Mouse (Mus musculus) heart, postnatal 0 days (tissue): ENCODE data around the gene Fut4. TPM values are rescaled to one million over a fixed set of nuclear protein-coding genes. Genes with fewer than 3 reads are reported as not detected.
A peak's percentile ranks its signal among the peaks of the same experiment; 100 is the strongest.

Experiments used
- ATAC-seq: fragments of 200-750 bp; cut with Nextera tagmentation; 2 replicates; pipeline ENCODE4 v1.8.0; 2017; ENCODE audit warnings: low read depth, moderate number of reproducible peaks, moderate library complexity; ENCODE audit not compliant: insufficient read depth
- DNase-seq: peaks from one replicate; pipeline ENCODE4 v3.0.0-alpha.2; 2016; ENCODE audit warnings: low spot score
- H3K27ac ChIP-seq: fragments of 300-500 bp; sonication (generic); 2 replicates; pipeline ENCODE4 v1.5.1; 2014; ENCODE audit warnings: low read depth, mild to moderate bottlenecking
- H3K27me3 ChIP-seq: fragments of 300-500 bp; sonication (generic); 2 replicates; pipeline ENCODE4 v1.6.1; 2014; ENCODE audit warnings: low read length, mixed read lengths; ENCODE audit not compliant: control insufficient read depth, insufficient read depth
- H3K36me3 ChIP-seq: fragments of 300-500 bp; sonication (generic); replicated peaks from 2 replicates; pipeline ENCODE4 v1.6.1; 2014; ENCODE audit warnings: low read length, mixed read lengths; ENCODE audit not compliant: control insufficient read depth, insufficient read depth
- H3K4me1 ChIP-seq: fragments of 300-500 bp; sonication (generic); 2 replicates; pipeline ENCODE4 v1.6.1; 2014; ENCODE audit warnings: antibody characterized with exemption; ENCODE audit not compliant: control insufficient read depth, insufficient read depth
- H3K4me2 ChIP-seq: fragments of 300-500 bp; sonication (generic); 2 replicates; pipeline ENCODE4 v1.6.1; 2014; ENCODE audit warnings: low read depth, mild to moderate bottlenecking, low read length, moderate library complexity
- H3K4me3 ChIP-seq: fragments of 300-500 bp; sonication (generic); 2 replicates; pipeline ENCODE4 v1.5.1; 2014; ENCODE audit warnings: low read depth, low read length
- H3K9ac ChIP-seq: fragments of 300-500 bp; sonication (generic); replicated peaks from 2 replicates; pipeline ENCODE4 v1.6.1; 2014; ENCODE audit warnings: low read depth, low read length, mixed read lengths
- H3K9me3 ChIP-seq: fragments of 300-500 bp; sonication (generic); replicated peaks from 2 replicates; pipeline ENCODE4 v1.6.1; 2016; ENCODE audit warnings: low read length; ENCODE audit not compliant: control insufficient read depth
- CTCF ChIP-seq: IDR thresholded peaks from 2 replicates; pipeline ENCODE4 v1.5.1; 2016; ENCODE audit warnings: antibody characterized with exemption, control low read depth, low read depth
- EP300 ChIP-seq: IDR thresholded peaks from 2 replicates; pipeline ENCODE4 v1.6.1; 2016; ENCODE audit warnings: antibody characterized with exemption, low read depth
- WGBS: fragments of 180-500 bp; shearing (Covaris S2); extraction: QIAGEN DNeasy Blood & Tissue Kit; methylation state at CpG from one replicate; pipeline ENCODE4 v1.1.7; 2014; 5-methylcytosine and 5-hydroxymethylcytosine counted together
- polyA plus RNA-seq: library from polyadenylated mRNA; unstranded; fragments of >200 nt; fragmentation: Nextera tagmentation; extraction: Ambion mirVana; gene quantifications from 2 replicates; pipeline ENCODE4 v1.2.1, GENCODE M21; 2015
- total RNA-seq: library from RNA; depleted of rRNA; stranded (reverse); fragments of >200 nt; gene quantifications from 2 replicates; pipeline ENCODE4 v1.2.3, GENCODE M21; 2014; ENCODE audit warnings: low replicate concordance

Fut4 gene
- total and polyA plus RNA-seq, 2 experiments from 2014 or later, result 0.27 TPM; not detected in 1

DNA sequence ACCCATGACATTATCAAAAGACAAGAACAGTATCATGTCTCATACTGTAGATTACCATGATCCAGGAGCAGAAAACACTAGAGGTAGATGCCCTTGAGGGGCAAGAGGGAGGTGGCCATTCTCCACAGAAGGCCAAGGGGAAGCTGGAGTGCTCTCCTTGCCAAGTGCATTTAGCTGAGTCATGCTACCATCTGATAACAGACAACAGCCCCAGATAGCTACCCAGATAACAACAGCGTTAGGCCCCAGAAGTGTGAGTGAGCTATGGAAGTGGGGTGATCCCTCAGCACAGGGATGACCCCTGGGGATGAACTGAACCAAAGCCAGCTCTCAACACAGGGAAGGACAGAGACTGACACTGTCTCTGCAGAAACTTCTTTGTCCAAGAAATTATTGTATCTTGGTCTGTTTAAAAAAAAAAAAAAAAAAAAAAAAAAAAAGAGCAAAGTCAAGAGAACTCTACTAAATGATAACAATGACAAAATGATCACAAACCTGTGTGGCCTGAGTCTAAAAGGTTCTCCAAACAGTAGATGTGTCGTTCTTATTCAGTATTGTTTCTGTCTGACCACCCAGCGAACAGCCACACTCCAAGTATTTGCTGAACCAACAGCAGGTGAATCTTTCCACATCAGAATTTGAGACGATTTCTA is 12.6 kb downstream of the Fut4 start:
- Histone ChIP-seq H3K9me3 (no peaks in the 10 kb centered on the region), H3K9ac (no peak overlapping the region), H3K36me3 (no peaks in the 10 kb centered on the region), H3K4me1 (no peaks in the 10 kb centered on the region), H3K4me2 (no peak overlapping the region), H3K4me3 (no peak overlapping the region), H3K27ac (no peak overlapping the region), H3K27me3 (0 out of 2 replicates have a peak, but pooled peaks cover 2% of the 10 kb centered on the region)
- TF ChIP-seq EP300 (no peak), CTCF (no peak)
- WGBS, result 69% methylated on average over 4 of the region's 4 CpGs
- DNase-seq (no peak), ATAC-seq (no peak)

DNA sequence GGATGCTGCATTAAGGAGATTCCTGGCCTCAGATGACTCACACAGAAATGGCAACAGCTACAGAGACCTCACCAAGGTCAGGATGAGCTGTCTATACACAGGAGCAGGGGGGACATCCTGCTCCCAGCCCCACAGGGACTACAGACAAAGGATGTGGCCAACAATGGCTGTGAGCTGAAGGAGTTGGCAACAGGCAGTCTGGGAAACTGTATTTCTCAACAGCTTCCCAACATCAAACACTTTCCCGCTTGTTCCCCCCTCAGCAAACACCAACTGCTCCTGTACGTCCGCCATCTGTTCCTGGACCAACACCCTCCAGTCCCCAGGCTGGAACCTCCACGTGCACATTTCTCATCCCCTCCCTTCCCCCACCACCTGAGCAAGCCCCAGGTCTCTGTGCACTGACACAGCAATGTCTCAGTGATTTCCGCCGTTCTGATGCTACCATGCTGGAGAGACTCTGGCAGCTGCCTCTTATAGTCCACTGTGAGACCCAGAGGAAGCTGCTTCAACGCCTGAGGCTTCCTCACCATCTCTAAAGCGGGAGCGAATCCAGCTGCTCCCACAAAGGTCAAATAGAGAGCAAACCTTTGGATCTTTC is 21.2 kb downstream of the Fut4 start:
- DNase-seq, result no peak
- TF ChIP-seq EP300 (no peak), CTCF (no peak)
- Histone ChIP-seq H3K27me3 (no peaks in the 10 kb centered on the region), H3K27ac (no peak overlapping the region), H3K9ac (no peak overlapping the region), H3K4me2 (no peak overlapping the region), H3K9me3 (no peaks in the 10 kb centered on the region), H3K4me3 (no peak overlapping the region), H3K4me1 (no peaks in the 10 kb centered on the region), H3K36me3 (no peaks in the 10 kb centered on the region)
- 44% methylated on average over 9 of the region's 9 CpGs for WGBS
- peak; percentile 63 for ATAC-seq

DNA sequence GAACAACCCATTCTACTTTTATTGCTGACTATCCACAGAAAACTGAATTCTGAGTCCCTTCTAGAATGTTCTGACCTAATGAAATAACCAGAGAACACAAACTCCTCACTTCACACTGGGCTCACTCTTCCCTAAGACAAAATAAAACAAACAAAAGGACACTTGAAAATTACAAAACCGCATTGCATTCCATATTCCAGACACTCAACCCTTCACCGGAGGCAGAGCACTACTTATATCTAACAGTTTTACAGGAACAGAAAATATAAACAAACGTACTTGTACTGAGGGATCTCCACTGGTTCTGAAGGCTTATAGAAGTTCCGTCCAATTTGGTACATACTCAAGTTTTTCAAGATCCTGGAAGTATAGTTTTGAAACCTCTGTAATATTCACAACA is 23.8 kb downstream of the Fut4 start:
- H3K27me3 ChIP-seq, result no peaks in the 10 kb centered on the region
- no peak overlapping the region for H3K27ac ChIP-seq
- TF ChIP-seq CTCF (no peak), EP300 (no peak)
- no peak overlapping the region for H3K4me2 ChIP-seq
- H3K4me1 ChIP-seq, result no peaks in the 10 kb centered on the region
- no peaks in the 10 kb centered on the region for H3K36me3 ChIP-seq
- ATAC-seq, result no peak
- no peaks in the 10 kb centered on the region for H3K9me3 ChIP-seq
- no peak overlapping the region for H3K4me3 ChIP-seq
- no peak overlapping the region for H3K9ac ChIP-seq
- no peak for DNase-seq
- WGBS, result 81% methylated on average over 4 of the region's 4 CpGs

DNA sequence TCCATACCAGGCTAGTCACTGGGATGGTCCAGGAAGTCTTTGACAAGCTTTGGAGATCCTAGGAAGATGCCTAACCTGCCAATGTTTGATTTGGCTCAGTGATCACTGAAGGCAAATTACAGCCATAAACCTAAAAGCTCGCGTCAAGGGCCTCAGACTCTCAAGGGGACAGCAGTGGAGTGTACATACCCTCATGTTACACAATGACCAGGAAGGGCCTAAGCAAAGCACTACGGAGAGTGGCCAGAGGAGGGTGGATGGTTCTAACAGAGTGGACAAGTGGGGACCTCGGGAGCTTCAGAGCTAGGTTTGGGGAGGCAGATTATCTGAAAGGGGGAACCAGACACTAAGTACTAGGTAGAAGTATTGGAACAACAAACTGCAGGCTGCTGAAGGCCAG is 25.6 kb downstream of the Fut4 start:
- Histone ChIP-seq H3K27me3 (no peaks in the 10 kb centered on the region), H3K4me3 (no peak overlapping the region), H3K36me3 (no peaks in the 10 kb centered on the region), H3K9ac (no peak overlapping the region), H3K9me3 (no peaks in the 10 kb centered on the region), H3K27ac (no peak overlapping the region), H3K4me2 (no peak overlapping the region), H3K4me1 (no peaks in the 10 kb centered on the region)
- ATAC-seq (no peak), DNase-seq (no peak)
- TF ChIP-seq EP300 (no peak), CTCF (no peak)
- 86% methylated on average over 4 of the region's 4 CpGs for WGBS

DNA sequence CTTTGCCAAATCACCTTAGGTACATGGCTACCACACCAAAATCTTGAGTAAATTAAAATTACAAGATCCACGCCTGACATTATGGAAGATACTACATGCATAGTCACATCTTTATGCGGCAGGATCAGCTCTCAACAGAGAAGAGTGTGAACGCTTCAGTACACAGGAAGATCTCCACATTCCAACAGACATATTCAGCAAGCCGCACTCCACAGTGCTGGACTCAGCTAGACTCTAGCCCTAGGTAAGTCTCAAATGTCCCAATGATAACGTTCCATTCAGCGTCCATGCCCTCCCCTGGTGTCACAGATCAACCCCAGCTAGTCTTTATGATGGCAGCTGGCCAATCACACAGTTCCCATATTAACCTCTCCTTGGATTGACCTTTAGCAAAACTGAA is 26.2 kb downstream of the Fut4 start:
- no peak overlapping the region for H3K4me2 ChIP-seq
- no peaks in the 10 kb centered on the region for H3K9me3 ChIP-seq
- H3K9ac ChIP-seq, result no peak overlapping the region
- 70% methylated on average over 6 of the region's 6 CpGs for WGBS
- no peaks in the 10 kb centered on the region for H3K4me1 ChIP-seq
- ATAC-seq, result no peak
- TF ChIP-seq EP300 (no peak), CTCF (no peak)
- H3K4me3 ChIP-seq, result no peak overlapping the region
- no peaks in the 10 kb centered on the region for H3K27me3 ChIP-seq
- no peak overlapping the region for H3K27ac ChIP-seq
- no peak for DNase-seq
- no peaks in the 10 kb centered on the region for H3K36me3 ChIP-seq
